Mouse (Mus musculus): Measurements from ENCODE around the gene Kif3c.

DNA sequence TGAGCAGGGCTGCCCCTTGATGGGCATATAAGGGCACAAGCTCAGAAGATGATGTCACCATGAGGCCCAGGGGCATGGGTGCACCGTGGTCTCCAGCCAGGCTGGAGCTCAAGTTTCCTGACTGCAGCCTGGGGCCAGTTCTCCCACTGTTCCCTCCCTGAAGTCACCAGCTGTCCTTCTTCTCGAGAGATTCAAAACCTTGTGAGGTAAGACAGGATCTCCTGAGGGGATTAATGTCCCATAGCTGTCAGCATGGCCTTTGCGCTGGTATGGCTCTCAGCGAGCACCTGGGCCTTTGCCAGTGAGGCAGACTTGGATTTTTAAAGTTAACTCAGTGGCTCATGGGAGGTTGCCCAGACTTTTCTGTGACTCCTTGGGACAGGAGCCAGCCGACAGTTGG, 14.8 kb upstream of the Kif3c start:
- TF ChIP-seq POLR2A (IDR thresholded peaks at IDR 0.05; ENCODE audit: borderline replicate concordance, control insufficient read depth, low read depth, low read length) (no peak), CTCF (IDR thresholded peaks at IDR 0.05; ENCODE audit: control insufficient read depth, insufficient read depth, low read length) (no peak)
